Mouse (Mus musculus) cortical plate, adult 2 months (tissue): Measurements from ENCODE around the gene Adamts14.

Source experiments
- CTCF ChIP-seq: fragments of 200-500 bp; IDR thresholded peaks from 2 replicates; pipeline ENCODE4 v1.5.1; 2011; ENCODE audit warnings: mild to moderate bottlenecking, control low read depth, low read length; ENCODE audit not compliant: insufficient read depth; ENCODE audit errors: extremely low read depth
- POLR2A ChIP-seq: fragments of 200-500 bp; IDR thresholded peaks from 2 replicates; pipeline ENCODE4 v1.6.1; 2011; ENCODE audit warnings: mild to moderate bottlenecking, low read length, control low read depth; ENCODE audit not compliant: insufficient read depth; ENCODE audit errors: extremely low read depth

GRCm38 (mm10) chr10:61275669-61276110 is 2.5 kb upstream of the Adamts14 start:
- TF ChIP-seq POLR2A = no peak
- TF ChIP-seq CTCF = peak; percentile 69
